8 mouse cellular contexts compared by ENCODE assay signal in genomic region chr14:25226840-25227506, GRCm38 (mm10).
DNase-seq lines count a peak whose midpoint lies in the region; ATAC-seq and TF ChIP-seq lines count a peak whose summit lies in the region.

No protein-coding gene starts in this region.

- no peak for TF ChIP-seq EP300 in liver, postnatal 0 days (IDR thresholded peaks at IDR 0.05; ENCODE audit: low read depth)
- TF ChIP-seq EP300 in stomach, postnatal 0 days (optimal IDR thresholded peaks at IDR 0.05): no peak

- no peak for ATAC-seq in heart, embryonic 16.5 days (replicated peaks; ENCODE audit: extremely low read depth, insufficient read depth, low FRiP score)
- ATAC-seq in liver, postnatal 0 days: peak; percentile 26; the same call in 1 of the 2 replicates
- 0 out of 2 replicates have a peak, but pooled peaks have one; percentile 31 for ATAC-seq in stomach, postnatal 0 days (ENCODE audit: low FRiP score, low TSS enrichment)
- ATAC-seq in CD4-positive, CD25-positive, alpha-beta regulatory T cell, adult 4 months: no peak

- TF ChIP-seq CTCF in liver, adult 2 months (IDR thresholded peaks at IDR 0.05; ENCODE audit: low read depth, low read length): no peak
- 0 out of 2 replicates have a peak, but pooled peaks have one; percentile 9 for TF ChIP-seq CTCF in liver, postnatal 0 days (IDR thresholded peaks at IDR 0.05; ENCODE audit: low read depth)
- TF ChIP-seq CTCF in stomach, postnatal 0 days (IDR thresholded peaks at IDR 0.05; ENCODE audit: low read depth): peak; percentile 42

- no peaks in the 10 kb centered on the region for H3K27me3 ChIP-seq in liver, adult 2 months (ENCODE audit: control insufficient read depth, insufficient read depth, low read length)
- H3K27me3 ChIP-seq in heart, embryonic 16.5 days (ENCODE audit: control insufficient read depth, insufficient read depth, low read length): no peaks in the 10 kb centered on the region
- no peaks in the 10 kb centered on the region for H3K27me3 ChIP-seq in liver, postnatal 0 days (ENCODE audit: insufficient read depth, low read length)
- no peaks in the 10 kb centered on the region; the same call in 1 of the 2 replicates for H3K27me3 ChIP-seq in stomach, postnatal 0 days (ENCODE audit: control insufficient read depth, insufficient read depth, low read length)

- peak overlapping the region; percentile 27; the same call in 1 of the 2 replicates for H3K4me2 ChIP-seq in heart, embryonic 16.5 days (ENCODE audit: low read depth, low read length)
- peak overlapping the region; percentile 22; the same call in 1 of the 2 replicates for H3K4me2 ChIP-seq in liver, postnatal 0 days (ENCODE audit: low read depth, low read length)
- no peak overlapping the region; the same call in 1 of the 2 replicates for H3K4me2 ChIP-seq in stomach, postnatal 0 days (replicated peaks; ENCODE audit: low read depth)

- no peak overlapping the region for H3K9ac ChIP-seq in liver, adult 2 months (ENCODE audit: low read depth, low read length)
- H3K9ac ChIP-seq in heart, embryonic 16.5 days (ENCODE audit: low read length): no peak overlapping the region
- H3K9ac ChIP-seq in liver, postnatal 0 days (replicated peaks): no peak overlapping the region
- 0 out of 2 replicates have a peak overlapping the region, but pooled peaks have one; percentile 13 for H3K9ac ChIP-seq in stomach, postnatal 0 days (ENCODE audit: low read length)

- peaks cover 10% of the 10 kb centered on the region for H3K4me1 ChIP-seq in liver, adult 2 months (ENCODE audit: control insufficient read depth, insufficient read depth, low read length)
- peaks cover 18% of the 10 kb centered on the region for H3K4me1 ChIP-seq in heart, embryonic 16.5 days (ENCODE audit: control insufficient read depth, insufficient read depth, low read length)
- H3K4me1 ChIP-seq in liver, postnatal 0 days (ENCODE audit: insufficient read depth): peaks cover 11% of the 10 kb centered on the region
- H3K4me1 ChIP-seq in stomach, postnatal 0 days (replicated peaks; ENCODE audit: control insufficient read depth, insufficient read depth): peaks cover 11% of the 10 kb centered on the region; the same call in 1 of the 2 replicates

- TF ChIP-seq POLR2A in liver, adult 2 months (IDR thresholded peaks at IDR 0.05; ENCODE audit: extremely low read depth, insufficient read depth, low read length): no peak

- no peak overlapping the region for H3K4me3 ChIP-seq in liver, adult 2 months (ENCODE audit: insufficient read depth, low read depth, low read length)
- no peak overlapping the region for H3K4me3 ChIP-seq in heart, embryonic 16.5 days (ENCODE audit: low read length)
- no peak overlapping the region for H3K4me3 ChIP-seq in liver, postnatal 0 days (ENCODE audit: low read depth, low read length)
- H3K4me3 ChIP-seq in stomach, postnatal 0 days (ENCODE audit: low read depth, low read length): no peak overlapping the region

- peak overlapping the region; percentile 13; the same call in 1 of the 2 replicates for H3K27ac ChIP-seq in liver, adult 2 months (replicated peaks; ENCODE audit: insufficient read depth, low read depth, low read length)
- H3K27ac ChIP-seq in heart, embryonic 16.5 days (ENCODE audit: low read length): peak overlapping the region; percentile 64
- no peak overlapping the region for H3K27ac ChIP-seq in liver, postnatal 0 days (ENCODE audit: low read depth)
- H3K27ac ChIP-seq in stomach, postnatal 0 days (replicated peaks): peak overlapping the region; percentile 94

- WGBS in liver, adult 2 months: 33% methylated on average over 7 of the region's 7 CpGs
- WGBS in heart, embryonic 16.5 days: 49% methylated on average over 7 of the region's 7 CpGs
- WGBS in liver, postnatal 0 days (ENCODE audit: insufficient replicate concordance): 59% methylated on average over 7 of the region's 7 CpGs
- 34% methylated on average over 7 of the region's 7 CpGs for WGBS in stomach, postnatal 0 days

- H3K36me3 ChIP-seq in liver, adult 2 months (ENCODE audit: control insufficient read depth, insufficient read depth, low read length): no peaks in the 10 kb centered on the region
- no peaks in the 10 kb centered on the region for H3K36me3 ChIP-seq in heart, embryonic 16.5 days (ENCODE audit: control insufficient read depth, insufficient read depth)
- H3K36me3 ChIP-seq in liver, postnatal 0 days (replicated peaks; ENCODE audit: insufficient read depth, low read length): no peaks in the 10 kb centered on the region
- no peaks in the 10 kb centered on the region for H3K36me3 ChIP-seq in stomach, postnatal 0 days (ENCODE audit: control insufficient read depth, insufficient read depth, low read length)

- H3K9me3 ChIP-seq in heart, embryonic 16.5 days (replicated peaks; ENCODE audit: control insufficient read depth, low read length): no peaks in the 10 kb centered on the region
- no peaks in the 10 kb centered on the region for H3K9me3 ChIP-seq in liver, postnatal 0 days (ENCODE audit: low read length)
- H3K9me3 ChIP-seq in stomach, postnatal 0 days (ENCODE audit: control insufficient read depth, low read length): no peaks in the 10 kb centered on the region

- peak; percentile 13 for DNase-seq in liver, adult 2 months (ENCODE audit: extremely low read depth, low read depth, low spot score)
- DNase-seq in liver: no peak
- DNase-seq in cerebellum, postnatal 14 days: peak; percentile 54 to 66
- no peak for DNase-seq in liver, postnatal 0 days
- no peak for DNase-seq in stomach, postnatal 0 days (ENCODE audit: low spot score)
- no peak for DNase-seq in right cerebral cortex, postnatal 10 days (ENCODE audit: low spot score in 2 of 2)

- H3K79me2 ChIP-seq in liver, adult 2 months (ENCODE audit: control insufficient read depth, insufficient read depth, low read length): no peaks in the 10 kb centered on the region

Comparison
In these comparisons a context has a peak if more than half of its experiments do, and no peak if none do; other contexts are left out.
1. DNase-seq: peak in liver, adult 2 months (single experiment) and cerebellum, postnatal 14 days (2 of 2); none in liver (single experiment), liver, postnatal 0 days (single experiment), stomach, postnatal 0 days (single experiment) and right cerebral cortex, postnatal 10 days (0 of 2).
2. ATAC-seq: peak in liver, postnatal 0 days (single experiment) and stomach, postnatal 0 days (single experiment); none in heart, embryonic 16.5 days (single experiment) and CD4-positive, CD25-positive, alpha-beta regulatory T cell, adult 4 months (single experiment).